Mouse (Mus musculus) forebrain, postnatal 0 days (tissue): ENCODE measurements at regions not wholly inside any gene's neighbourhood (a gene's known extent, or its start where the extent isn't known, plus 50 kb on each side); places are given as distances from the start of the nearest gene placed in this dataset.

Source experiments
- ATAC-seq: fragments of 200-750 bp; cut with Nextera tagmentation; 2 replicates; pipeline ENCODE4 v1.8.0; 2017; ENCODE audit warnings: mild to moderate bottlenecking, moderate library complexity
- DNase-seq: peaks from one replicate; pipeline ENCODE4 v3.0.0-alpha.2; 2015
- H3K27ac ChIP-seq: fragments of 300-500 bp; sonication (generic); 2 replicates; pipeline ENCODE4 v1.5.1; 2014; ENCODE audit warnings: low read depth, mild to moderate bottlenecking, antibody characterized with exemption, low read length, moderate library complexity, mixed read lengths
- H3K27me3 ChIP-seq: fragments of 300-500 bp; sonication (generic); 2 replicates; pipeline ENCODE4 v1.6.1; 2014; ENCODE audit warnings: mild to moderate bottlenecking, low read length, mixed read lengths; ENCODE audit not compliant: insufficient read depth
- H3K36me3 ChIP-seq: fragments of 300-500 bp; sonication (generic); 2 replicates; pipeline ENCODE4 v1.6.1; 2014; ENCODE audit warnings: mild to moderate bottlenecking, moderate library complexity; ENCODE audit not compliant: insufficient read depth
- H3K4me1 ChIP-seq: fragments of 300-500 bp; sonication (generic); 2 replicates; pipeline ENCODE4 v1.6.1; 2014; ENCODE audit warnings: antibody characterized with exemption; ENCODE audit not compliant: insufficient read depth
- H3K4me2 ChIP-seq: fragments of 300-500 bp; sonication (generic); 2 replicates; pipeline ENCODE4 v1.6.1; 2014; ENCODE audit warnings: low read depth, mild to moderate bottlenecking, moderate library complexity
- H3K4me3 ChIP-seq: fragments of 300-500 bp; sonication (generic); 2 replicates; pipeline ENCODE4 v1.5.1; 2014; ENCODE audit warnings: low read depth, low read length, mixed read lengths
- H3K9ac ChIP-seq: fragments of 300-500 bp; sonication (generic); 2 replicates; pipeline ENCODE4 v1.6.1; 2014; ENCODE audit warnings: mild to moderate bottlenecking
- H3K9me3 ChIP-seq: fragments of 300-500 bp; sonication (generic); 2 replicates; pipeline ENCODE4 v1.6.1; 2016; ENCODE audit warnings: low read length
- CTCF ChIP-seq: sonication (generic); IDR thresholded peaks from 2 replicates; pipeline ENCODE4 v1.5.1; 2016; ENCODE audit warnings: antibody characterized with exemption, control low read depth, low read depth
- WGBS: fragments of 180-500 bp; shearing (Covaris S2); extraction: QIAGEN DNeasy Blood & Tissue Kit; methylation state at CpG from one replicate; pipeline ENCODE4 v1.1.7; 2014; 5-methylcytosine and 5-hydroxymethylcytosine counted together

GRCm38 (mm10) chr13:43936504-43936903 is 151.9 kb downstream of the Cd83 start:
- ATAC-seq, result peak; percentile 45; the same call in 1 of the 2 replicates

GRCm38 (mm10) chr13:43938611-43939010 is 154.0 kb downstream of the Cd83 start:
- Histone ChIP-seq H3K27me3 (no peaks in the 10 kb centered on the region), H3K9me3 (no peaks in the 10 kb centered on the region), H3K36me3 (no peaks in the 10 kb centered on the region), H3K9ac (no peak overlapping the region), H3K27ac (no peak overlapping the region), H3K4me1 (no peaks in the 10 kb centered on the region), H3K4me2 (no peak overlapping the region), H3K4me3 (no peak overlapping the region)
- DNase-seq (no peak), ATAC-seq (no peak)
- 42% methylated on average over 7 of the region's 7 CpGs for WGBS
- TF ChIP-seq CTCF, result no peak

More at GRCm38 (mm10) chr13:43936504-43936903, 151.9 kb downstream of the Cd83 start:
- no peak overlapping the region for H3K9ac ChIP-seq
- H3K9me3 ChIP-seq, result no peaks in the 10 kb centered on the region
- H3K36me3 ChIP-seq, result no peaks in the 10 kb centered on the region
- no peak for TF ChIP-seq CTCF
- no peak overlapping the region for H3K4me3 ChIP-seq
- no peaks in the 10 kb centered on the region for H3K4me1 ChIP-seq
- no peaks in the 10 kb centered on the region for H3K27me3 ChIP-seq
- H3K4me2 ChIP-seq, result no peak overlapping the region
- DNase-seq, result no peak
- H3K27ac ChIP-seq, result no peak overlapping the region
- WGBS, result 11% methylated on average over 4 of the region's 4 CpGs

GRCm38 (mm10) chr13:43939375-43939774 is 154.8 kb downstream of the Cd83 start:
- Histone ChIP-seq H3K9ac (no peak overlapping the region), H3K4me1 (no peaks in the 10 kb centered on the region), H3K4me2 (no peak overlapping the region), H3K27ac (no peak overlapping the region), H3K36me3 (no peaks in the 10 kb centered on the region), H3K9me3 (no peaks in the 10 kb centered on the region), H3K4me3 (no peak overlapping the region), H3K27me3 (no peaks in the 10 kb centered on the region)
- 15% methylated on average over 4 of the region's 4 CpGs for WGBS
- DNase-seq (peak; percentile 56), ATAC-seq (peak; percentile 75)
- TF ChIP-seq CTCF, result no peak

- no peak for ATAC-seq
Observed at GRCm38 (mm10) chr13:43941731-43942130, 157.2 kb downstream of the Cd83 start.

GRCm38 (mm10) chr13:43948606-43949005 is 164.0 kb downstream of the Cd83 start:
- Histone ChIP-seq H3K27me3 (no peaks in the 10 kb centered on the region), H3K36me3 (no peaks in the 10 kb centered on the region), H3K4me1 (0 out of 2 replicates have a peak, but pooled peaks cover 9% of the 10 kb centered on the region), H3K4me2 (no peak overlapping the region), H3K9ac (no peak overlapping the region), H3K4me3 (no peak overlapping the region), H3K9me3 (no peaks in the 10 kb centered on the region), H3K27ac (no peak overlapping the region)
- no peak for DNase-seq
- 48% methylated on average over 3 of the region's 3 CpGs for WGBS
- no peak for TF ChIP-seq CTCF
- no peak for ATAC-seq

More at GRCm38 (mm10) chr13:43941731-43942130, 157.2 kb downstream of the Cd83 start:
- Histone ChIP-seq H3K9me3 (no peaks in the 10 kb centered on the region), H3K27ac (no peak overlapping the region), H3K4me2 (no peak overlapping the region), H3K9ac (no peak overlapping the region), H3K4me3 (no peak overlapping the region), H3K4me1 (no peaks in the 10 kb centered on the region), H3K27me3 (no peaks in the 10 kb centered on the region), H3K36me3 (no peaks in the 10 kb centered on the region)
- 77% methylated on average over 8 of the region's 8 CpGs for WGBS
- TF ChIP-seq CTCF, result no peak
- DNase-seq, result no peak

GRCm38 (mm10) chr13:43949740-43950643 is 165.4 kb downstream of the Cd83 start:
- no peaks in the 10 kb centered on the region for H3K36me3 ChIP-seq
- no peaks in the 10 kb centered on the region for H3K9me3 ChIP-seq
- no peak overlapping the region for H3K4me3 ChIP-seq
- no peak for TF ChIP-seq CTCF
- ATAC-seq (peak; percentile 95), DNase-seq (peak; percentile 62)
- no peak overlapping the region for H3K27ac ChIP-seq
- H3K27me3 ChIP-seq, result no peaks in the 10 kb centered on the region
- 0 out of 2 replicates have a peak overlapping the region, but pooled peaks have one; percentile 2 for H3K4me2 ChIP-seq
- no peak overlapping the region for H3K9ac ChIP-seq
- H3K4me1 ChIP-seq, result 0 out of 2 replicates have a peak, but pooled peaks cover 9% of the 10 kb centered on the region
- 16% methylated on average over 15 of the region's 15 CpGs for WGBS

GRCm38 (mm10) chr13:43952491-43952890 is 167.9 kb downstream of the Cd83 start:
- H3K27me3 ChIP-seq, result no peaks in the 10 kb centered on the region
- no peak overlapping the region for H3K9ac ChIP-seq
- TF ChIP-seq CTCF, result no peak
- no peak overlapping the region for H3K4me3 ChIP-seq
- H3K27ac ChIP-seq, result no peak overlapping the region
- ATAC-seq (no peak), DNase-seq (no peak)
- no peak overlapping the region for H3K4me2 ChIP-seq
- H3K4me1 ChIP-seq, result 0 out of 2 replicates have a peak, but pooled peaks cover 9% of the 10 kb centered on the region
- H3K36me3 ChIP-seq, result no peaks in the 10 kb centered on the region
- 29% methylated on average over 4 of the region's 4 CpGs for WGBS
- no peaks in the 10 kb centered on the region for H3K9me3 ChIP-seq
